Mouse (Mus musculus): ENCODE measurements around the gene Cap2. TPM values are rescaled to one million over a fixed set of nuclear protein-coding genes. Genes with fewer than 3 reads are reported as not detected.

The Cap2 gene
- polyA plus RNA-seq, 1 experiment from 2014 or later, result 159 TPM

DNA sequence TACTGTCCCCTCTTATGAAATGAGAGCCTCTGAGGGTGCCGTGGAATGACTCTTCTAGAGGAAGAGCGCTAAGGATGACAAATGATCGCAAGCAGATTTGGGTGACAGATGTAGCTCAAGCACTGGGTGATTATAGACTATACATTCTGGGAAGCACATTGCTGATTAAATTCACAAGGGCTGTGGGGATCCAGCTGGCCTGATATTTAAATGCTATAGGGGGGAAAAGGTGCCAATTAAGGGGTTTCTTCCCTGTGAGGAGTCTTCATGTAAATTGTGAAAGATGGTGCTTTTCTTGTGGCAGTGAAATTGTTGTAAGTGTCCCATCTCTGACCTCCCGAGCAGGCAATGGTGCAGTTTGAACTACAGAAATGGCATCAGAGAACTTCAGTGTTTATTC, 73.1 kb downstream of the Cap2 start:
- Histone ChIP-seq H3K9me3 (ENCODE audit: control insufficient read depth, low read length) (no peaks in the 10 kb centered on the region), H3K4me3 (ENCODE audit: control insufficient read depth in 1 of 2, insufficient read depth in 1 of 2, low read depth in 1 of 2, low read length in 2 of 2) (no peak overlapping the region), H3K4me1 (ENCODE audit: control insufficient read depth in 2 of 2, insufficient read depth in 2 of 2, low read length in 2 of 2) (peaks cover 16 to 28% of the 10 kb centered on the region in 2 experiments), H3K27me3 (ENCODE audit: control insufficient read depth, insufficient read depth, low read length) (no peaks in the 10 kb centered on the region), H3K36me3 (ENCODE audit: control insufficient read depth, insufficient read depth, low read length) (no peaks in the 10 kb centered on the region), H3K9ac (ENCODE audit: low read length) (no peak overlapping the region), H3K27ac (replicated peaks in 1 of 2; ENCODE audit: control insufficient read depth in 1 of 2, insufficient read depth in 1 of 2, low read depth in 2 of 2, low read length in 2 of 2) (no peak overlapping the region), H3K4me2 (ENCODE audit: low read length) (no peak overlapping the region)
- ATAC-seq (ENCODE audit: insufficient number of reproducible peaks, insufficient read depth, low FRiP score, low read depth), result no peak
- WGBS, result 92% methylated on average over 4 of the region's 4 CpGs

DNA sequence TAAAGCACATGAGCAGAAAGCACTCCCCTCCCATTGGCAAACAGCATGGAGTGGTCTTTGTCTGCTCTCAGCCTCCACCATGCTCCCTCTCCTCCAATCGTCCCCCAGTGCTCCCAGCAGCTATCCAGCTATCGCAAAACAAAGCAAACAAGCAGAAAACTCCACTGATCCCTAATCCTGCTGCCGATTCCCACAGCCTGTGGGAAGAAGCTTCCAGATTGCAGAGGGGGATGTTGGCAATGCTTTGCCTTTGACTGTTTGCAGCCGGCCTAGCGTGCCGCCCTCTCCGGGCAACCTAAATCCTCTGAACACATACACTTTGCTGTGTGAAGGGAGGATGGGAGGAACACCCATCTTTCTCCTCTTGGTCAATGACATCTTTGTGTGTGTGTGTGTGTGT, 83.2 kb downstream of the Cap2 start:
- H3K4me1 ChIP-seq (ENCODE audit: control insufficient read depth in 2 of 2, insufficient read depth in 2 of 2, low read length in 2 of 2), result peaks cover 0 to 2% of the 10 kb centered on the region in 2 experiments; a peak in 2 of 4 replicates
- H3K36me3 ChIP-seq (ENCODE audit: control insufficient read depth, insufficient read depth, low read length), result peaks cover 25% of the 10 kb centered on the region
- H3K4me3 ChIP-seq (ENCODE audit: control insufficient read depth in 1 of 2, insufficient read depth in 1 of 2, low read depth in 1 of 2, low read length in 2 of 2), result no peak overlapping the region
- ATAC-seq (ENCODE audit: insufficient number of reproducible peaks, insufficient read depth, low FRiP score, low read depth), result no peak
- H3K27me3 ChIP-seq (ENCODE audit: control insufficient read depth, insufficient read depth, low read length), result no peaks in the 10 kb centered on the region
- H3K9ac ChIP-seq (ENCODE audit: low read length), result no peak overlapping the region
- no peak overlapping the region for H3K4me2 ChIP-seq (ENCODE audit: low read length)
- H3K27ac ChIP-seq (replicated peaks in 1 of 2; ENCODE audit: control insufficient read depth in 1 of 2, insufficient read depth in 1 of 2, low read depth in 2 of 2, low read length in 2 of 2), result no peak overlapping the region
- WGBS, result 83% methylated on average over 7 of the region's 7 CpGs
- H3K9me3 ChIP-seq (ENCODE audit: control insufficient read depth, low read length), result no peaks in the 10 kb centered on the region

DNA sequence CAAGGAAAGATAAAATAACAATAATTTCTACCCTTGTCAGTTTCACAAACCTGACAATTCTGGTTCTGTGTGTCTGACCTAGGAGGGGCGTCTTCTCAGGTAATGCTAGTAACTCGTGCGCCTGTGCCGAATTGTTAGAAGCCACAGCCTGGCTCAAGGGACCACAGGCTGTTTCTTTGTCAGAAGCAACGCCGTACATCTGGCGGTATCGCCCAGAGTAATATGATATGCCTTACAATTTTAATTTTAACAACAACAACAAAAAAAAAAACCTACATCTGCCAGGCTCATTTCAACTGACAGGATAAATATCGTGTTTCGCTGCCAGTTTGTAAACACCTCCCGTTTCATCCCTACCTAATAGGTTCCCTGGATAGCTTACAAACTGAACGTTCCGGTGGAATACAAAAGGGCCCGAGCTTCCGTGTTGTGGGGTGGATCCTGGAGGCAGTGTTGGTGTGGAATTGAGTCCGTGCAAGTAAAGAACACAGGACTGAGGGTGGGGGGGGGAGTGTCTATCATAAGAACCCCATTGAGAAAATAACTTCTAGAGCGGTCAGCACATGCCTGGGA, 86.2 kb downstream of the Cap2 start:
- Histone ChIP-seq H3K4me3 (ENCODE audit: control insufficient read depth in 1 of 2, insufficient read depth in 1 of 2, low read depth in 1 of 2, low read length in 2 of 2) (no peak overlapping the region), H3K9me3 (ENCODE audit: control insufficient read depth, low read length) (no peaks in the 10 kb centered on the region), H3K36me3 (ENCODE audit: control insufficient read depth, insufficient read depth, low read length) (peaks cover 22% of the 10 kb centered on the region), H3K9ac (ENCODE audit: low read length) (no peak overlapping the region), H3K27me3 (ENCODE audit: control insufficient read depth, insufficient read depth, low read length) (no peaks in the 10 kb centered on the region), H3K27ac (replicated peaks in 1 of 2; ENCODE audit: control insufficient read depth in 1 of 2, insufficient read depth in 1 of 2, low read depth in 2 of 2, low read length in 2 of 2) (no peak overlapping the region), H3K4me1 (ENCODE audit: control insufficient read depth in 2 of 2, insufficient read depth in 2 of 2, low read length in 2 of 2) (peaks cover 0 to 2% of the 10 kb centered on the region in 2 experiments; a peak in 2 of 4 replicates), H3K4me2 (ENCODE audit: low read length) (no peak overlapping the region)
- 93% methylated on average over 17 of the region's 17 CpGs for WGBS
- ATAC-seq (ENCODE audit: insufficient number of reproducible peaks, insufficient read depth, low FRiP score, low read depth), result no peak

DNA sequence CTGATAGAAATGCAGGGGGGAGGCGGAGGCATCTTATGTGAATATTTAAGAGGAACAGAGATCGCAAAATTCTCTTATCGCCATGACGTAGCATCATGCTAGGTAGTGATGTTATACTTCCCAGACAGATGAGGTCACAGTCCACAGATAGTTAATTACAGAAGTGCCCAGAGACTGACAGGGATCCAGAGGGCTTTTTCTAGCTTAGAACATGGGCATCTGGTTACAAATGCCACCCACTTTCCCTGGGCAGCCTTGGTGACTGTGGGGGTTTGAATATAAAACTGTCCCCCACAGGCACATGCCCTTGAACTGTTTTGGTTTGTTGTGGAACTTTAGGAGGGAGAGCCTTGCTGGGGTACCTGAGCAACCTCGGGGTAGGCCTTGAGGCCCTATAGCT, 87.0 kb downstream of the Cap2 start:
- Histone ChIP-seq H3K36me3 (ENCODE audit: control insufficient read depth, insufficient read depth, low read length) (peaks cover 22% of the 10 kb centered on the region), H3K9ac (ENCODE audit: low read length) (no peak overlapping the region), H3K27me3 (ENCODE audit: control insufficient read depth, insufficient read depth, low read length) (no peaks in the 10 kb centered on the region), H3K4me3 (ENCODE audit: control insufficient read depth in 1 of 2, insufficient read depth in 1 of 2, low read depth in 1 of 2, low read length in 2 of 2) (no peak overlapping the region), H3K27ac (replicated peaks in 1 of 2; ENCODE audit: control insufficient read depth in 1 of 2, insufficient read depth in 1 of 2, low read depth in 2 of 2, low read length in 2 of 2) (0 out of 4 replicates have a peak overlapping the region, but pooled peaks of 1 of the 2 experiments have one; percentile 14), H3K9me3 (ENCODE audit: control insufficient read depth, low read length) (no peaks in the 10 kb centered on the region), H3K4me1 (ENCODE audit: control insufficient read depth in 2 of 2, insufficient read depth in 2 of 2, low read length in 2 of 2) (peaks cover 0 to 2% of the 10 kb centered on the region in 2 experiments; a peak in 2 of 4 replicates), H3K4me2 (ENCODE audit: low read length) (no peak overlapping the region)
- 83% methylated on average over 5 of the region's 5 CpGs for WGBS
- no peak for ATAC-seq (ENCODE audit: insufficient number of reproducible peaks, insufficient read depth, low FRiP score, low read depth)

DNA sequence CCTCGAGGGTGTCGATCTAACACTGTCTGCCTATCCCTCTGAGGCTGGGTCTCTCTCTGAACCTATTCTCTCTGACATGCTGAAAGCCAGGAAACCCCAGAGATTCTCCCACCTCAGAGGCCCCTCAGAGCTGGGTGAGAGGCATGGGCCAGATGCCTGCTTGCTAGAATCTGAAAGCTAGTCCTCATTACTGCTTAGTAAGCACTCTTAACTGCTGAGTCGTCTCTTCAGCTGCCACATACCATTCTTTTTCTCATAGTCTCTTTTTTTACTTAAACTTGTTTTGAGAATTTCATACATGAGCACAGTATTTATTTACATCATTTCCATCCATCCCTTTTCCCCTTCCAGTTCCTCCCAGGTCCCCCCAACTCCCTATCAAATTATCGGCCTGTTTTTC, 89.2 kb downstream of the Cap2 start:
- H3K27ac ChIP-seq (replicated peaks in 1 of 2; ENCODE audit: control insufficient read depth in 1 of 2, insufficient read depth in 1 of 2, low read depth in 2 of 2, low read length in 2 of 2), result no peak overlapping the region
- H3K9me3 ChIP-seq (ENCODE audit: control insufficient read depth, low read length), result no peaks in the 10 kb centered on the region
- peaks cover 26% of the 10 kb centered on the region for H3K36me3 ChIP-seq (ENCODE audit: control insufficient read depth, insufficient read depth, low read length)
- H3K4me3 ChIP-seq (ENCODE audit: control insufficient read depth in 1 of 2, insufficient read depth in 1 of 2, low read depth in 1 of 2, low read length in 2 of 2), result no peak overlapping the region
- no peak overlapping the region for H3K9ac ChIP-seq (ENCODE audit: low read length)
- WGBS, result 87% methylated on average over 4 of the region's 4 CpGs
- ATAC-seq (ENCODE audit: insufficient number of reproducible peaks, insufficient read depth, low FRiP score, low read depth), result no peak
- no peak overlapping the region for H3K4me2 ChIP-seq (ENCODE audit: low read length)
- no peaks in the 10 kb centered on the region for H3K27me3 ChIP-seq (ENCODE audit: control insufficient read depth, insufficient read depth, low read length)
- peaks cover 0 to 6% of the 10 kb centered on the region in 2 experiments; a peak in 3 of 4 replicates for H3K4me1 ChIP-seq (ENCODE audit: control insufficient read depth in 2 of 2, insufficient read depth in 2 of 2, low read length in 2 of 2)

DNA sequence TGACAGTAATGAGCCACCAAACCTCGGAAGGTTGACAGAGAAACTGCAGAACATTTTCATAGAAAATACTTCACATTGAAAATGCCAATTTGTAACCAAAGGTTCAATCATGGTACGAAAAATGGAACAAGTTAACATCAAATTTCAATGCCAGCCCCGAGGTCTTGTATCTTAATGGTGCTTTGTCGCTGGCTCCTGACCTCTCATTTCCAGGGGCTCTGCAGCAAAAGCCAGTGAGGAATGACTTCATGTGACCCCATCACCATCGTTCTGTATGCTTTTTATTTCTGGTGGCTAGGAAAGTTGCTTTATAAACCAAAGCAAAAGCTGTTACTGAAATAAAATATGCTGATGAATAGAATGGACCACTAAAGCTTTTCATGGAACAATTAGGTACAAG, 99.0 kb downstream of the Cap2 start:
- no peaks in the 10 kb centered on the region for H3K9me3 ChIP-seq (ENCODE audit: control insufficient read depth, low read length)
- H3K4me3 ChIP-seq (ENCODE audit: control insufficient read depth in 1 of 2, insufficient read depth in 1 of 2, low read depth in 1 of 2, low read length in 2 of 2), result no peak overlapping the region
- no peak for ATAC-seq (ENCODE audit: insufficient number of reproducible peaks, insufficient read depth, low FRiP score, low read depth)
- no peaks in the 10 kb centered on the region for H3K27me3 ChIP-seq (ENCODE audit: control insufficient read depth, insufficient read depth, low read length)
- no peak overlapping the region for H3K4me2 ChIP-seq (ENCODE audit: low read length)
- 0 out of 2 replicates have a peak, but pooled peaks cover 2% of the 10 kb centered on the region for H3K36me3 ChIP-seq (ENCODE audit: control insufficient read depth, insufficient read depth, low read length)
- 83% methylated on average over 5 of the region's 5 CpGs for WGBS
- H3K4me1 ChIP-seq (ENCODE audit: control insufficient read depth in 2 of 2, insufficient read depth in 2 of 2, low read length in 2 of 2), result peaks cover 2 to 9% of the 10 kb centered on the region in 2 experiments; a peak in 2 of 4 replicates
- no peak overlapping the region for H3K27ac ChIP-seq (replicated peaks in 1 of 2; ENCODE audit: control insufficient read depth in 1 of 2, insufficient read depth in 1 of 2, low read depth in 2 of 2, low read length in 2 of 2)
- H3K9ac ChIP-seq (ENCODE audit: low read length), result no peak overlapping the region

DNA sequence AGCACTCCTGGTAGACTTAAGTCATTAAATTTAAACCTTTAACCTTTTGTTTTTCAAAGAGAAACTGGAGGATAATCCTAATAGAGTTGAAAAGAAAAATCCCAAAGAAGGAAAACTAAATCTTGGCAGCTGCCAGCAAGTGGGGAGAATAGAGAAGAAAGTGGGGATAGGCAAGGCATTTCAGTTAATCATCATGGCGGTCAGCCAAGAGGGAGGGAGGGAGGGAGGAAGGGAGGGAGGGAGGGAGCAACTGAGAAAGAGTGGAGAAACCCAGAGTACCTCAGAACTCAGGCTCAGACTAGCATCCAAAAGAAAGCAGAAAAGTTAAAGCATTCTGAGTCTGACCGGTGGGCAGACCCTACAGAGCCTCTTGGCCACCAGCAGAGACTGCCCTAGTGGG, 99.7 kb downstream of the Cap2 start:
- H3K27me3 ChIP-seq (ENCODE audit: control insufficient read depth, insufficient read depth, low read length), result no peaks in the 10 kb centered on the region
- no peak overlapping the region for H3K27ac ChIP-seq (replicated peaks in 1 of 2; ENCODE audit: control insufficient read depth in 1 of 2, insufficient read depth in 1 of 2, low read depth in 2 of 2, low read length in 2 of 2)
- ATAC-seq (ENCODE audit: insufficient number of reproducible peaks, insufficient read depth, low FRiP score, low read depth), result no peak
- WGBS, result 91% methylated on average over 2 of the region's 2 CpGs
- H3K4me2 ChIP-seq (ENCODE audit: low read length), result no peak overlapping the region
- no peak overlapping the region for H3K4me3 ChIP-seq (ENCODE audit: control insufficient read depth in 1 of 2, insufficient read depth in 1 of 2, low read depth in 1 of 2, low read length in 2 of 2)
- H3K36me3 ChIP-seq (ENCODE audit: control insufficient read depth, insufficient read depth, low read length), result 0 out of 2 replicates have a peak, but pooled peaks cover 2% of the 10 kb centered on the region
- peaks cover 2 to 9% of the 10 kb centered on the region in 2 experiments; a peak in 2 of 4 replicates for H3K4me1 ChIP-seq (ENCODE audit: control insufficient read depth in 2 of 2, insufficient read depth in 2 of 2, low read length in 2 of 2)
- no peaks in the 10 kb centered on the region for H3K9me3 ChIP-seq (ENCODE audit: control insufficient read depth, low read length)
- H3K9ac ChIP-seq (ENCODE audit: low read length), result no peak overlapping the region

DNA sequence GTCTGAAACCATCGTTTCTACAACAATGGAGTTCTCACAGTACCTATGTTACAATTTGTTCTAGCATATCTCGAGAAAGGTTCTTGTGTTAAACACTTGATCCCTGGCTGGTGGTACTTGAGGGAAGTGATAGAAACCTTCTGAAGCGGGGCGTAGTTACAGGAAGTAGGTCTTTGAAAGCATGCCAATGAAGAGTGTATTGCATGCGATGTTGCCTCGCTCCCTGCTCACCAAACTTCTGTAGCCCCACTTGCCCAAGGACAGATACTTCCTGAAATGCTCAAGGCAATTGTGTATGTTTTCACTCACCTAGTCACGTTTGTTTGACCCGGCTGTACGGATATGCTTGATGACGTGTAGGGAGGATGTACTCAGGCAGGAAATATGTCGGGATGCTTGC, 101.0 kb downstream of the Cap2 start:
- Histone ChIP-seq H3K9me3 (ENCODE audit: control insufficient read depth, low read length) (no peaks in the 10 kb centered on the region), H3K9ac (ENCODE audit: low read length) (no peak overlapping the region), H3K4me3 (ENCODE audit: control insufficient read depth in 1 of 2, insufficient read depth in 1 of 2, low read depth in 1 of 2, low read length in 2 of 2) (no peak overlapping the region), H3K27me3 (ENCODE audit: control insufficient read depth, insufficient read depth, low read length) (no peaks in the 10 kb centered on the region), H3K4me2 (ENCODE audit: low read length) (no peak overlapping the region), H3K36me3 (ENCODE audit: control insufficient read depth, insufficient read depth, low read length) (no peaks in the 10 kb centered on the region), H3K27ac (replicated peaks in 1 of 2; ENCODE audit: control insufficient read depth in 1 of 2, insufficient read depth in 1 of 2, low read depth in 2 of 2, low read length in 2 of 2) (no peak overlapping the region), H3K4me1 (ENCODE audit: control insufficient read depth in 2 of 2, insufficient read depth in 2 of 2, low read length in 2 of 2) (peaks cover 2 to 9% of the 10 kb centered on the region in 2 experiments; a peak in 2 of 4 replicates)
- WGBS, result 57% methylated on average over 11 of the region's 11 CpGs
- ATAC-seq (ENCODE audit: insufficient number of reproducible peaks, insufficient read depth, low FRiP score, low read depth), result no peak

All from heart, embryonic 14.5 days (tissue).